Mouse (Mus musculus) neural tube, embryonic 12.5 days (tissue): ENCODE data around the gene Mcu. TPM values are rescaled to one million over a fixed set of nuclear protein-coding genes. Genes with fewer than 3 reads are reported as not detected.

ENCODE experiments used
- ATAC-seq: fragments of 200-750 bp; cut with Nextera tagmentation; 2 replicates; pipeline ENCODE4 v1.8.0; 2017; ENCODE audit warnings: low read depth, mild to moderate bottlenecking, moderate TSS enrichment, moderate library complexity; ENCODE audit not compliant: low FRiP score
- H3K27ac ChIP-seq: fragments of 300-500 bp; sonication (generic); 2 replicates; pipeline ENCODE4 v1.5.1; 2016
- H3K27me3 ChIP-seq: fragments of 300-500 bp; sonication (generic); replicated peaks from 2 replicates; pipeline ENCODE4 v1.6.1; 2016; ENCODE audit warnings: mild to moderate bottlenecking
- H3K36me3 ChIP-seq: fragments of 300-500 bp; sonication (generic); 2 replicates; pipeline ENCODE4 v1.6.1; 2016; ENCODE audit warnings: mild to moderate bottlenecking
- H3K4me1 ChIP-seq: fragments of 300-500 bp; sonication (generic); 2 replicates; pipeline ENCODE4 v1.6.1; 2016
- H3K4me2 ChIP-seq: fragments of 300-500 bp; sonication (generic); replicated peaks from 2 replicates; pipeline ENCODE4 v1.6.1; 2016; ENCODE audit warnings: mild to moderate bottlenecking
- H3K4me3 ChIP-seq: fragments of 300-500 bp; sonication (generic); 2 replicates; pipeline ENCODE4 v1.5.1; 2016
- H3K9ac ChIP-seq: fragments of 300-500 bp; sonication (generic); 2 replicates; pipeline ENCODE4 v1.6.1; 2016; ENCODE audit warnings: mild to moderate bottlenecking
- H3K9me3 ChIP-seq: fragments of 300-500 bp; sonication (generic); 2 replicates; pipeline ENCODE4 v1.6.1; 2016; ENCODE audit warnings: mild to moderate bottlenecking
- WGBS: fragments of 180-500 bp; shearing (Covaris S2); methylation state at CpG from one replicate; pipeline ENCODE4 v1.1.7; 2016; 5-methylcytosine and 5-hydroxymethylcytosine counted together
- polyA plus RNA-seq: library from polyadenylated mRNA; unstranded; fragments of >200 nt; fragmentation: Nextera tagmentation; extraction: Ambion mirVana; gene quantifications from 2 replicates; pipeline ENCODE4 v1.2.1, GENCODE M21; 2016

Gene Mcu
- polyA plus RNA-seq, 1 experiment from 2014 or later: 26.5 TPM

DNA sequence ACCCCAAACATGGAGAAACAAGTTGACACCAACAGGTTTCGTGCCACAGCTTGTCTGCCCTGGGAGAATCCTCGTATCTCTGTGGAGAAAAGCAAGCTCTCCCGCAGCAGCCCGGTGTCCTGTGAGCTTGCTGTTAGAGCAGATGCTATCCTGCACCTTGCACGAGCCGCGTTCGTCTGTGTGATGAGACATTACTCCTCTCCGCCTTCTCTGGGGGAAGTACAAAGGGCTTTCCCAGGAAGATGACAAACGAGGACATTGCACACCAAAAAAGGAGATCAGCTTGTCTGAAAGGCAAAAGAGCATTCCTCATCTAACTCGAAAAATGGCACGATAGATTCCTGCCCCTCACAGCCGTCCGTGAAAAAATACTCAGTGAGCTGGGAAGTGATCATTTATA is 13.6 kb downstream of the Mcu start:
- no peaks in the 10 kb centered on the region for H3K4me1 ChIP-seq
- no peak overlapping the region for H3K4me3 ChIP-seq
- H3K27ac ChIP-seq: no peak overlapping the region
- no peak for ATAC-seq
- 78% methylated on average over 14 of the region's 14 CpGs for WGBS
- H3K27me3 ChIP-seq: no peaks in the 10 kb centered on the region
- no peak overlapping the region for H3K9ac ChIP-seq
- H3K9me3 ChIP-seq: no peaks in the 10 kb centered on the region
- H3K36me3 ChIP-seq: no peaks in the 10 kb centered on the region
- H3K4me2 ChIP-seq: no peak overlapping the region

DNA sequence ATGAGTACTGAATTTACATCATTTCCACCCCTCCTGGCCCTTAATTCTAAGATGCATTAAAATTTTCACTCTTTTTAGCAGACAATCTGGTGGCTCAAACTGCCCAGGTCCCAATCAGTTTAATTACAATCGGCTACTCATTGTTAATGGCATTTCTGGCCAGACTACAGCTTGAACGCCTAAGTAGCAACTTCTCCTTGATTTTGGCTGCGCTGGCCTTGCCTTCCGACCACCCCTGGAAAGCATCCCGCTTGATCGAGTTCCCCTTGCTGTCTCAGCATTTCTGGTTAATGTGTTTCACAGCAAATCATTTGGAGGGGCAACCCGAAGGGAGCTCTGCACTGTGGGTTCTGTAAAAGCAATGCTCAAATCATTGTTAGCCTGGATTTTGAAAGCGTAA is 14.4 kb downstream of the Mcu start:
- WGBS: 63% methylated on average over 8 of the region's 8 CpGs
- no peak overlapping the region for H3K27ac ChIP-seq
- H3K9ac ChIP-seq: no peak overlapping the region
- ATAC-seq: no peak
- H3K36me3 ChIP-seq: no peaks in the 10 kb centered on the region
- H3K9me3 ChIP-seq: no peaks in the 10 kb centered on the region
- no peak overlapping the region for H3K4me3 ChIP-seq
- H3K4me1 ChIP-seq: no peaks in the 10 kb centered on the region
- H3K27me3 ChIP-seq: no peaks in the 10 kb centered on the region
- H3K4me2 ChIP-seq: no peak overlapping the region

DNA sequence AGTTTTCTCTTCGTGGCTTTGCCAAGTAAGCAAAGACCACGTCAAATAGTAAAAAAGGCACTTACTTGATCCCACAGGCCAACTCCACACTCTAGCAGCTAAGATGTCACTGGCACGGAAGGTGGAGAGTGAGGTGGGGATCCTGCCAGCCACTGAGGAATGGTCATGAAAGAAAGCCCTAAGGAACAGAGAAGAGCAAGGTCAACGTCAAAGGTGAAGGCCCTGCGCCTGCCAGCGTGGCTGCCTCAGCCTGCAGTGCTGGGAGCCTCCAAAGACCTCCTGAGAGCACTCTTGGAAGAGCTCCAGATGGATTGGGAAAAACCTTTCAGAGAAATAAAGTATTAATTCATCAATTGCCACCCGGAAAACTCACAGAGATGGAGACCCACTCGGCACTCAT is 16.0 kb downstream of the Mcu start:
- 82% methylated on average over 8 of the region's 8 CpGs for WGBS
- H3K9me3 ChIP-seq: no peaks in the 10 kb centered on the region
- H3K9ac ChIP-seq: no peak overlapping the region
- no peaks in the 10 kb centered on the region for H3K4me1 ChIP-seq
- H3K4me3 ChIP-seq: no peak overlapping the region
- ATAC-seq: no peak
- no peaks in the 10 kb centered on the region for H3K27me3 ChIP-seq
- H3K27ac ChIP-seq: no peak overlapping the region
- no peaks in the 10 kb centered on the region for H3K36me3 ChIP-seq
- no peak overlapping the region for H3K4me2 ChIP-seq

DNA sequence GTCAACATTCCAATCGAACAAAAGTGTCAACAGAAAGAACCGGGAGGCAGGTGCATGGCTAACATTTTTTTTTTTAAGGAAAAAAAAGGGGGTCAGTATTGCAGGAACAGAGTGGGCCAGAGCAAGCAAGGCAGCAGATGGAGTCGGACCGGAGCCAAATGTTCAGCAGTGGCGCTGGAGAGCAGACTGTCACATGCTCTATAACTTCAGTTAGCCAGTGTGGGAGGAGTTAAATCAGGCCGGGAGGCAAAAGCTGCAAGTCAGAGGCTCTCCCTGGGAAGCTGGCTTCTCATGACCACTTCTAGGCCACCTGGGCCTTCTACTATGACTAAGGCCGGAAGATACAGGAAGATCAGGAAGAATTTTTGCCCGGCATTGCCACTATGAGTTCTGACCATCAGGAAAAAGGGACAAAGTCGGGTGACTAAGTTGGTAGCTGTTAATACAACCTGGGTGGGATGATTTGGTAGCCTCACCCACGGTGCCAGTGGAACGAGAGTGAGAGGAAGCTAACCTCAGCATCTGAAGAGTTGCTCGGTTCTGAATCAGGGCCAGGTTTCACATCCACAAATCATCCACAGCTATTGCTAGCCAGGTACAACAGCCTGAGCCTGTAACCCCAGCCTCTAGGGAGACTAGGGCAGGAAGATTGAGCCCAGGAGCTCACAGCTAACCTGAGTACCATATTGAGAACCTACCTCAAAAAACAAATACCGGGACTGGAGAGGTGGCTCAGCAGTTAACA is 22.5 kb downstream of the Mcu start:
- Histone ChIP-seq H3K36me3 (no peaks in the 10 kb centered on the region), H3K4me2 (no peak overlapping the region), H3K27ac (no peak overlapping the region), H3K9me3 (no peaks in the 10 kb centered on the region), H3K9ac (no peak overlapping the region), H3K4me1 (no peaks in the 10 kb centered on the region), H3K4me3 (no peak overlapping the region), H3K27me3 (no peaks in the 10 kb centered on the region)
- ATAC-seq: no peak
- 75% methylated on average over 13 of the region's 13 CpGs for WGBS

DNA sequence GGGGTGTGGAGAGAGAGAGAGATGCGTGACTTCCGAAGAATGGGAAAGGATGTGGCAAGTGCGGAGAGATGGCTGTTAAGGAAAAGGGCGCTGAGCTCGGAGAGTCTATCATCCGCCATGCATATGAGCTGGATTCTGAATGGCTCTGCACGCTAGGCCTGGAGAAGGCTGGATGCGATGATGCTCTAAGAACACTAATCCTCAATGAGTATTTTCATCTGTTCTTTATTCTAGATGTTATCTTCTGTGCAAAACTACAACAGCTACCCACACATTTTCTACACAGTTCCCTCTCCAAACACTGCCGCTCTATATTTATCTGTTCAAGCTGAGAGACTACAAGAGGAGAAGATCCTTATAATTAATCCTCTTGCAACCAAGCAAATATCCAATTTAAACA is 25.9 kb downstream of the Mcu start:
- Histone ChIP-seq H3K27me3 (no peaks in the 10 kb centered on the region), H3K4me3 (no peak overlapping the region), H3K27ac (no peak overlapping the region), H3K36me3 (no peaks in the 10 kb centered on the region), H3K4me2 (no peak overlapping the region), H3K9me3 (no peaks in the 10 kb centered on the region), H3K9ac (no peak overlapping the region), H3K4me1 (no peaks in the 10 kb centered on the region)
- 94% methylated on average over 9 of the region's 9 CpGs for WGBS
- no peak for ATAC-seq

DNA sequence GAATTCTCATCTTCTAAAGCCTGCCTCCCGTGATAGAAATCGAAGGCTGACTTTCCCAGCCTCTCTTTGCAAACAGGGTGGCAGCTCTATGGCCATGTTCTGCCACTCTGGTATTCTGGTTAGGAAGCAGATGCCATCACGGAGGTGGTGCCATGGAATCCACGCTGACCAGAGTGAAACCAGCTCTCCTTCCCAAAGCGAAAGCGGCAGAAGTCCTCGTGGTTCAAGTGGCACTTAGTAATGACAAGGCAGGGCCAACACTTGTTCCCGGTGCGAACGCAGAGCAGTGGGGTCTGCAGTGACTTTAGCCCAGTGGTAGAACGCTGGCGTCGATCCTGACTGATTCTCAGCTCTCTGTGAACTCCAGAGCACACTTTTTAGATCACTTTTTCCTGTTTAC is 26.6 kb downstream of the Mcu start:
- Histone ChIP-seq H3K9ac (no peak overlapping the region), H3K27me3 (no peaks in the 10 kb centered on the region), H3K9me3 (no peaks in the 10 kb centered on the region), H3K4me1 (no peaks in the 10 kb centered on the region), H3K36me3 (no peaks in the 10 kb centered on the region), H3K4me2 (no peak overlapping the region), H3K4me3 (no peak overlapping the region), H3K27ac (no peak overlapping the region)
- 91% methylated on average over 13 of the region's 13 CpGs for WGBS
- ATAC-seq: no peak

DNA sequence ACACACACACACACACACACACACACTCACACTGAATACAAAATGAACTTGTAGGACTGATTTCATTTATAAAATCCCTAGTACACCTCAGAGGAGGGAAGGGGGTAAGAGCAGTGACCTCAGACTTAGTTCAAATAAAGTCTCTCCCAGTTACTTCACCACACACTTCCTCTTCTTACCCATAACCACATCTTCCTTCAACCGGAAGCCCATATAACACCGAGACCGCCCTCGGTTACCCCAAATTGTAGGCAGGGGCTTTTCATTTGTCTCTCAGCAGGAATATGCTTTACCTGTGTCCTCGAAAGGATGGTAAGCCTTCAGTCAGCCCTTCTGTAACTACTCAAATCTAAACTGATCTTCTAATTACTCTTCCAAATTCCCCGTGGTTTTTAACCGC is 27.1 kb downstream of the Mcu start:
- H3K9ac ChIP-seq: no peak overlapping the region
- no peaks in the 10 kb centered on the region for H3K4me1 ChIP-seq
- no peaks in the 10 kb centered on the region for H3K27me3 ChIP-seq
- 93% methylated on average over 7 of the region's 7 CpGs for WGBS
- H3K9me3 ChIP-seq: no peaks in the 10 kb centered on the region
- ATAC-seq: no peak
- H3K36me3 ChIP-seq: no peaks in the 10 kb centered on the region
- H3K4me2 ChIP-seq: no peak overlapping the region
- H3K4me3 ChIP-seq: no peak overlapping the region
- no peak overlapping the region for H3K27ac ChIP-seq

DNA sequence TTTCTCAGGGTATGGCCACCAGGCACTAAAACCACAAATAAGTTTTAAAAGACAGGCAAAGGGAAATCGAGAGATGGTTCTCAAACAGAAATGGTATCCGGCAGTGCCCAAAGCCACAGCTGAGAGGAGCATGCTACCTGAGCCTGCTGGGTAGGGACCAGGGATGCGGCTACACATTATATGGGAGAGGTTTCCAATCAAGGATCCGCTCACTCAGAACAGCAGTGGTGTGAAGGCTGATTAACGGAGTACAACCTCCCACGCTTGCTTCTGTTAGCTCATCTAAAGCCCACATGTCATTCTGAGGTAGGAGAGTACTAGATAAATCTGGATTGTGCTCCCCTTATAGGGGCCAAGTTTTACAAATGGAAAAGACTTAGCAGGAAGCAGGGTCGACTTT is 28.4 kb downstream of the Mcu start:
- Histone ChIP-seq H3K9ac (no peak overlapping the region), H3K27me3 (no peaks in the 10 kb centered on the region), H3K4me2 (no peak overlapping the region), H3K4me1 (no peaks in the 10 kb centered on the region), H3K9me3 (no peaks in the 10 kb centered on the region), H3K27ac (no peak overlapping the region), H3K36me3 (peaks cover 4% of the 10 kb centered on the region; the same call in 1 of the 2 replicates), H3K4me3 (no peak overlapping the region)
- ATAC-seq: no peak
- 89% methylated on average over 7 of the region's 7 CpGs for WGBS

DNA sequence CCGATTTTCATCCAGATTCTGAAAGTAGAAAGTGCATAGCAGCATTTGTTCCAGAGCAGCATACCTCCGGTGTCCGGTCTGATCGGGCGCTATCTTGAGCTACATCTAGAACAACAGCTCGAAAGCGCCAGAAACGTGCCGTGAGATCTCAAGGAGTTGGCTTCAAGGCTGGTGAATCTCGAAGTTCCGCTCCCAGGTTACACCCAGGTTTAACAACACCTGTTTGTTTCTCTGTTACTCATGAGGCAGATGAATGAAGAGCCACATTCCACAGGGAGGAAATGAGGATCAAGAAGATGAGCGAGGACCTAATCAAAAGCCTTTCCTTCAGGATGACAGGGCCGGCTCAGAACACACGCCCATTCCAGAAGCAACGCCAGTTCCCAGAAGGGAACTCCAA is 29.7 kb downstream of the Mcu start:
- H3K36me3 ChIP-seq: peaks cover 4% of the 10 kb centered on the region; the same call in 1 of the 2 replicates
- H3K4me2 ChIP-seq: no peak overlapping the region
- WGBS: 94% methylated on average over 15 of the region's 15 CpGs
- H3K9ac ChIP-seq: no peak overlapping the region
- H3K4me1 ChIP-seq: no peaks in the 10 kb centered on the region
- no peak overlapping the region for H3K4me3 ChIP-seq
- ATAC-seq: no peak
- H3K27ac ChIP-seq: no peak overlapping the region
- no peaks in the 10 kb centered on the region for H3K9me3 ChIP-seq
- H3K27me3 ChIP-seq: no peaks in the 10 kb centered on the region

DNA sequence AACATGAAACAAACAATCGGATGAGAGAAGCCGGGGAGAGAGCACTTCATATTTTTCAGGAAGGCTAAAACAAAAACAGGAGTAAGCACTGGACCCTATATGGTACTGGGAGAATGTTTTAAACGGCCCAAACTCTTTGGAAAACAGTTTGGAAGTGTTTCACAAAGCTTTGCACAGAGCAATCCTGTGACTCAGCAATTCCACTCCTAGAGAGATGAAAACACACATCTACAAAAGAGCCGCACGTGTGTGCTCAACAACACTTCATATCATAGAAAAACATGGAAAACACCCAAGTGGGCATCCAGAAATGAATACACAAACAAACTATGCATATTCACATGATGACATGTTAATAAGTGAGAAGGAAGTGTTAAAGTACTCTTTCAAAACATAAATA is 30.9 kb downstream of the Mcu start:
- Histone ChIP-seq H3K36me3 (peaks cover 4% of the 10 kb centered on the region; the same call in 1 of the 2 replicates), H3K27ac (no peak overlapping the region), H3K4me2 (no peak overlapping the region), H3K9ac (no peak overlapping the region), H3K4me3 (no peak overlapping the region), H3K27me3 (no peaks in the 10 kb centered on the region), H3K4me1 (no peaks in the 10 kb centered on the region), H3K9me3 (no peaks in the 10 kb centered on the region)
- WGBS: 84% methylated on average over 5 of the region's 5 CpGs
- no peak for ATAC-seq

DNA sequence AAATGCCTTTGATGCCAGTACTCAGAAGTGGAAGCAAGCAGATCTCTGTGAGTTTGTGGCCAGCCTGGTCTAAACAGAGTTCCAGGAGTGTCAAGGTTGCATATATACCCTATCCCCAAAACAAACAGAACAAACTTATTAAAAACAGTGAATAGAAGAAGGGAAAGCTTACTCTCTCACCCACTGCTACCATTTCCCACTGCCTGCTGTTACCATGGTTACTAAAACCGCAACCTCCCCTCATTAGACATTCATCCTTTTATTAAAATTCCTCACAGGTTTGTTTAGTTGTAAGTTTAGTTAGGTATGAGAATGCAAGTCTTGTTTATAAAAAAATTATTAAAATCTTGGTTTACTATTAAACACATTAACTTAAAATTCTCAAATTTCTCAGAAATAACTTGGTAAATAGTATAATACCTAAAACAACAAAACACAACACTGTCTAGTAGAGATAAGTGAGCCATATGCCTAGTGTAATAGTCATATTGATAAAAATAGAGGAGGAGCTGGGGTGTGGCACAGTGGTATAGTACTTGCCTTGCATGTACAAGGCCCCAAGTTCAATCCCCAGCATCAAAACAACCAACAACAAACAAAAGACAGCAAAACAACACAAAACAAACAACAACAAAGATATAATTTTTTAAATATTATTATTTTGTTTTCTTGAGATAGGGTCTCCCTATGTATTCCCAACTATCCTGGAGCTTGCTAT is 34.5 kb downstream of the Mcu start:
- H3K27ac ChIP-seq: no peak overlapping the region
- H3K36me3 ChIP-seq: peaks cover 4% of the 10 kb centered on the region; the same call in 1 of the 2 replicates
- H3K4me2 ChIP-seq: no peak overlapping the region
- H3K9ac ChIP-seq: no peak overlapping the region
- H3K9me3 ChIP-seq: no peaks in the 10 kb centered on the region
- 75% methylated on average over 1 of the region's 1 CpGs for WGBS
- ATAC-seq: no peak
- no peaks in the 10 kb centered on the region for H3K27me3 ChIP-seq
- peaks cover 8% of the 10 kb centered on the region for H3K4me1 ChIP-seq
- no peak overlapping the region for H3K4me3 ChIP-seq

DNA sequence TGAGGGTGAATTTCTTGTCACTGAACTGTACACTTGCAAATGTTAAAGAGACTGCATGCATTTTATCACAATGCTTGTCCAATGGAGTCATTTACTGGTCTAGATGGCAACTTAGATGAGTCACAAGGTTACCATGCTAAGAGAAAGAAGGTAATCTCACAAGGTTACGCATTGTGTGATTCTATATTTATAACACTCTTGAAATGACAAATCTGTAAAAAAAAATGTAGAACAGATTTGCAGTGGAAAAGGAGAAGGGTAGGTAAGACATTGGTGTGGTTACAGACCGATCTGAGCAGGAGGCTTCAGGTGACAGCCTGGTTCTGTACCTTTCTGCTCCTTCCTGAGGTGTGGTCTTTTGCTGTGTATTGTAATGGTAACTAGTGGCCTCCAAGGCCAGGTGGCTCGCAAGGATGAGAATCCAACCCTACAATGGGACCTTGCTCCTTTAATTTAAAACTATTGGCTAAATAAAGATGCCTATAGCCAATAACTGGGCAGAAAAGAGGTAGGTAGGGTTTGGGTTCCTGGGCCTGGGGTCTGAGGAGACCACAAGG is 35.8 kb downstream of the Mcu start:
- ATAC-seq: no peak
- no peak overlapping the region for H3K9ac ChIP-seq
- WGBS: 92% methylated on average over 3 of the region's 3 CpGs

More for the DNA sequence above, 35.8 kb downstream of the Mcu start:
- Histone ChIP-seq H3K4me2 (no peak overlapping the region), H3K27me3 (no peaks in the 10 kb centered on the region), H3K4me3 (no peak overlapping the region), H3K4me1 (peaks cover 8% of the 10 kb centered on the region), H3K27ac (no peak overlapping the region), H3K36me3 (peaks cover 4% of the 10 kb centered on the region; the same call in 1 of the 2 replicates), H3K9me3 (no peaks in the 10 kb centered on the region)
